Mouse (Mus musculus): Measurements from ENCODE around the gene Spn. TPM values are rescaled to one million over a fixed set of nuclear protein-coding genes. Genes with fewer than 3 reads are reported as not detected.

Spn gene
- polyA plus RNA-seq, 1 experiment: 54.6 TPM

GRCm38 (mm10) chr7:127110239-127111007, 27.2 kb downstream of the Spn start:
- Histone ChIP-seq H3K27me3 (ENCODE audit: control insufficient read depth, insufficient read depth, low read length) (no peaks in the 10 kb centered on the region), H3K4me3 (ENCODE audit: extremely low read depth, insufficient read depth, insufficient read length) (no peak overlapping the region), H3K36me3 (ENCODE audit: control insufficient read depth, insufficient read depth, low read length) (no peaks in the 10 kb centered on the region), H3K4me1 (ENCODE audit: control insufficient read depth, insufficient read depth, insufficient read length) (peaks cover 23% of the 10 kb centered on the region; the same call in 1 of the 2 replicates), H3K27ac (ENCODE audit: insufficient read depth, low read length) (no peak overlapping the region)
- 51% methylated on average over 18 of the region's 18 CpGs for WGBS
- DNase-seq (ENCODE audit: low read depth in 1 of 2, low spot score in 2 of 2): peak in 1 of 2 experiments; percentile 76
- TF ChIP-seq POLR2A (IDR thresholded peaks at IDR 0.05; ENCODE audit: low read depth, low read length) (no peak), CTCF (IDR thresholded peaks at IDR 0.05; ENCODE audit: extremely low read depth, insufficient read depth, insufficient read length, insufficient replicate concordance) (peak; percentile 96; the same call in 1 of the 2 replicates)

- no peak for TF ChIP-seq POLR2A (IDR thresholded peaks at IDR 0.05; ENCODE audit: low read depth, low read length)
- no peak for TF ChIP-seq CTCF (IDR thresholded peaks at IDR 0.05; ENCODE audit: extremely low read depth, insufficient read depth, insufficient read length, insufficient replicate concordance)
- H3K4me1 ChIP-seq (ENCODE audit: control insufficient read depth, insufficient read depth, insufficient read length): peaks cover 5% of the 10 kb centered on the region; the same call in 1 of the 2 replicates
- whole genome bisulfite sequencing: 92% methylated on average over 7 of the region's 7 CpGs
Measured at GRCm38 (mm10) chr7:127105551-127105950, 32.1 kb downstream of the Spn start.

GRCm38 (mm10) chr7:127104560-127105332, 32.9 kb downstream of the Spn start:
- TF ChIP-seq POLR2A (IDR thresholded peaks at IDR 0.05; ENCODE audit: low read depth, low read length): no peak
- TF ChIP-seq CTCF (IDR thresholded peaks at IDR 0.05; ENCODE audit: extremely low read depth, insufficient read depth, insufficient read length, insufficient replicate concordance): peak; percentile 65; the same call in 1 of the 2 replicates
- 18% methylated on average over 17 of the region's 17 CpGs for WGBS
- Histone ChIP-seq H3K27ac (ENCODE audit: insufficient read depth, low read length) (peak overlapping the region; percentile 29), H3K4me3 (ENCODE audit: extremely low read depth, insufficient read depth, insufficient read length) (no peak overlapping the region), H3K27me3 (ENCODE audit: control insufficient read depth, insufficient read depth, low read length) (no peaks in the 10 kb centered on the region), H3K36me3 (ENCODE audit: control insufficient read depth, insufficient read depth, low read length) (no peaks in the 10 kb centered on the region), H3K4me1 (ENCODE audit: control insufficient read depth, insufficient read depth, insufficient read length) (peaks cover 5% of the 10 kb centered on the region; the same call in 1 of the 2 replicates)
- DNase-seq (ENCODE audit: low read depth in 1 of 2, low spot score in 2 of 2): peak; percentile 67 to 78

More at GRCm38 (mm10) chr7:127105551-127105950, 32.1 kb downstream of the Spn start:
- no peak for DNase-seq (ENCODE audit: low read depth in 1 of 2, low spot score in 2 of 2)
- no peaks in the 10 kb centered on the region for H3K36me3 ChIP-seq (ENCODE audit: control insufficient read depth, insufficient read depth, low read length)
- no peaks in the 10 kb centered on the region for H3K27me3 ChIP-seq (ENCODE audit: control insufficient read depth, insufficient read depth, low read length)
- no peak overlapping the region for H3K27ac ChIP-seq (ENCODE audit: insufficient read depth, low read length)
- no peak overlapping the region for H3K4me3 ChIP-seq (ENCODE audit: extremely low read depth, insufficient read depth, insufficient read length)

GRCm38 (mm10) chr7:127103960-127104359, 33.7 kb downstream of the Spn start:
- H3K27me3 ChIP-seq (ENCODE audit: control insufficient read depth, insufficient read depth, low read length): no peaks in the 10 kb centered on the region
- H3K4me3 ChIP-seq (ENCODE audit: extremely low read depth, insufficient read depth, insufficient read length): no peak overlapping the region
- no peak for TF ChIP-seq POLR2A (IDR thresholded peaks at IDR 0.05; ENCODE audit: low read depth, low read length)
- TF ChIP-seq CTCF (IDR thresholded peaks at IDR 0.05; ENCODE audit: extremely low read depth, insufficient read depth, insufficient read length, insufficient replicate concordance): no peak
- WGBS: 53% methylated on average over 6 of the region's 6 CpGs
- peaks cover 5% of the 10 kb centered on the region; the same call in 1 of the 2 replicates for H3K4me1 ChIP-seq (ENCODE audit: control insufficient read depth, insufficient read depth, insufficient read length)
- H3K27ac ChIP-seq (ENCODE audit: insufficient read depth, low read length): peak overlapping the region; percentile 29
- H3K36me3 ChIP-seq (ENCODE audit: control insufficient read depth, insufficient read depth, low read length): no peaks in the 10 kb centered on the region
- peak in 1 of 2 experiments; percentile 35 for DNase-seq (ENCODE audit: low read depth in 1 of 2, low spot score in 2 of 2)

- DNase-seq (ENCODE audit: low read depth in 1 of 2, low spot score in 2 of 2): no peak
- WGBS: 58% methylated on average over 6 of the region's 6 CpGs
- Histone ChIP-seq H3K4me1 (ENCODE audit: control insufficient read depth, insufficient read depth, insufficient read length) (peaks cover 5% of the 10 kb centered on the region; the same call in 1 of the 2 replicates), H3K4me3 (ENCODE audit: extremely low read depth, insufficient read depth, insufficient read length) (no peak overlapping the region), H3K27me3 (ENCODE audit: control insufficient read depth, insufficient read depth, low read length) (no peaks in the 10 kb centered on the region), H3K27ac (ENCODE audit: insufficient read depth, low read length) (no peak overlapping the region), H3K36me3 (ENCODE audit: control insufficient read depth, insufficient read depth, low read length) (no peaks in the 10 kb centered on the region)
- TF ChIP-seq CTCF (IDR thresholded peaks at IDR 0.05; ENCODE audit: extremely low read depth, insufficient read depth, insufficient read length, insufficient replicate concordance) (no peak), POLR2A (IDR thresholded peaks at IDR 0.05; ENCODE audit: low read depth, low read length) (no peak)
Measured at GRCm38 (mm10) chr7:127102148-127102547, 35.5 kb downstream of the Spn start.

- 20% methylated on average over 2 of the region's 2 CpGs for WGBS
- H3K36me3 ChIP-seq (ENCODE audit: control insufficient read depth, insufficient read depth, low read length): no peaks in the 10 kb centered on the region
- TF ChIP-seq CTCF (IDR thresholded peaks at IDR 0.05; ENCODE audit: extremely low read depth, insufficient read depth, insufficient read length, insufficient replicate concordance): no peak
- H3K4me1 ChIP-seq (ENCODE audit: control insufficient read depth, insufficient read depth, insufficient read length): peaks cover 5% of the 10 kb centered on the region; the same call in 1 of the 2 replicates
- no peaks in the 10 kb centered on the region for H3K27me3 ChIP-seq (ENCODE audit: control insufficient read depth, insufficient read depth, low read length)
- no peak for DNase-seq (ENCODE audit: low read depth in 1 of 2, low spot score in 2 of 2)
- H3K4me3 ChIP-seq (ENCODE audit: extremely low read depth, insufficient read depth, insufficient read length): no peak overlapping the region
- H3K27ac ChIP-seq (ENCODE audit: insufficient read depth, low read length): no peak overlapping the region
Measured at GRCm38 (mm10) chr7:127101451-127102016, 36.1 kb downstream of the Spn start.

Measured in spleen, adult 2 months (tissue).